Mouse (Mus musculus) testis, adult 2 months (tissue): ENCODE data around the gene Insrr.

Source experiments
- CTCF ChIP-seq: fragments of 200-500 bp; IDR thresholded peaks from 2 replicates; pipeline ENCODE4 v1.5.1; 2012; ENCODE audit warnings: low read depth, mild to moderate bottlenecking, inconsistent platforms, low read length, moderate library complexity; ENCODE audit not compliant: control insufficient read depth, insufficient read depth, insufficient replicate concordance
- POLR2A ChIP-seq: fragments of 200-500 bp; IDR thresholded peaks from 2 replicates; pipeline ENCODE4 v1.6.1; 2012; ENCODE audit warnings: low read depth, mild to moderate bottlenecking, inconsistent platforms, low read length, moderate library complexity; ENCODE audit not compliant: control insufficient read depth

GRCm38 (mm10) chr3:87828435-87828834, 31.7 kb downstream of the Insrr start:
- TF ChIP-seq CTCF (no peak), POLR2A (no peak)
